Mouse (Mus musculus) liver, postnatal 0 days (tissue): ENCODE measurements around the gene Ap3d1. TPM values are rescaled to one million over a fixed set of nuclear protein-coding genes. Genes with fewer than 3 reads are reported as not detected.
A peak's percentile ranks its signal among the peaks of the same experiment; 100 is the strongest.

Experiments used
- ATAC-seq: fragments of 200-750 bp; cut with Nextera tagmentation; 2 replicates; pipeline ENCODE4 v1.8.0; 2017; ENCODE audit warnings: mild to moderate bottlenecking, moderate library complexity
- DNase-seq: peaks from one replicate; pipeline ENCODE4 v3.0.0-alpha.2; 2016
- H3K27ac ChIP-seq: fragments of 300-500 bp; sonication (generic); 2 replicates; pipeline ENCODE4 v1.5.1; 2014; ENCODE audit warnings: antibody characterized with exemption, moderate library complexity, mild to moderate bottlenecking, low read depth
- H3K27me3 ChIP-seq: fragments of 300-500 bp; sonication (generic); 2 replicates; pipeline ENCODE4 v1.6.1; 2014; ENCODE audit warnings: low read length, control low read depth, mixed read lengths; ENCODE audit not compliant: insufficient read depth
- H3K36me3 ChIP-seq: fragments of 300-500 bp; sonication (generic); replicated peaks from 2 replicates; pipeline ENCODE4 v1.6.1; 2014; ENCODE audit warnings: mild to moderate bottlenecking, control low read depth, low read length, moderate library complexity, mixed read lengths; ENCODE audit not compliant: insufficient read depth
- H3K4me1 ChIP-seq: fragments of 300-500 bp; sonication (generic); 2 replicates; pipeline ENCODE4 v1.6.1; 2014; ENCODE audit warnings: antibody characterized with exemption, mild to moderate bottlenecking, control low read depth; ENCODE audit not compliant: insufficient read depth
- H3K4me2 ChIP-seq: fragments of 300-500 bp; sonication (generic); 2 replicates; pipeline ENCODE4 v1.6.1; 2014; ENCODE audit warnings: low read depth, mild to moderate bottlenecking, low read length, moderate library complexity, mixed read lengths
- H3K4me3 ChIP-seq: fragments of 300-500 bp; sonication (generic); 2 replicates; pipeline ENCODE4 v1.5.1; 2014; ENCODE audit warnings: low read depth, low read length
- H3K9ac ChIP-seq: fragments of 300-500 bp; sonication (generic); replicated peaks from 2 replicates; pipeline ENCODE4 v1.6.1; 2014; ENCODE audit warnings: mild to moderate bottlenecking, moderate library complexity
- H3K9me3 ChIP-seq: fragments of 300-500 bp; sonication (generic); 2 replicates; pipeline ENCODE4 v1.6.1; 2016; ENCODE audit warnings: mild to moderate bottlenecking, control low read depth, low read length, mixed read lengths
- CTCF ChIP-seq: sonication (generic); IDR thresholded peaks from 2 replicates; pipeline ENCODE4 v1.5.1; 2016; ENCODE audit warnings: antibody characterized with exemption, low read depth
- EP300 ChIP-seq: IDR thresholded peaks from 2 replicates; pipeline ENCODE4 v1.6.1; 2016; ENCODE audit warnings: antibody characterized with exemption, low read depth, mild to moderate bottlenecking
- WGBS: fragments of 180-500 bp; shearing (Covaris S2); extraction: QIAGEN DNeasy Blood & Tissue Kit; methylation state at CpG from one replicate; pipeline ENCODE4 v1.1.7; 2014; ENCODE audit not compliant: insufficient replicate concordance; 5-methylcytosine and 5-hydroxymethylcytosine counted together
- polyA plus RNA-seq: library from polyadenylated mRNA; unstranded; fragments of >200 nt; fragmentation: Nextera tagmentation; extraction: Ambion mirVana; gene quantifications from 2 replicates; pipeline ENCODE4 v1.2.1, GENCODE M21; 2015

The Ap3d1 gene
- 16.4 and 19.0 TPM in 2 replicates for polyA plus RNA-seq

DNA sequence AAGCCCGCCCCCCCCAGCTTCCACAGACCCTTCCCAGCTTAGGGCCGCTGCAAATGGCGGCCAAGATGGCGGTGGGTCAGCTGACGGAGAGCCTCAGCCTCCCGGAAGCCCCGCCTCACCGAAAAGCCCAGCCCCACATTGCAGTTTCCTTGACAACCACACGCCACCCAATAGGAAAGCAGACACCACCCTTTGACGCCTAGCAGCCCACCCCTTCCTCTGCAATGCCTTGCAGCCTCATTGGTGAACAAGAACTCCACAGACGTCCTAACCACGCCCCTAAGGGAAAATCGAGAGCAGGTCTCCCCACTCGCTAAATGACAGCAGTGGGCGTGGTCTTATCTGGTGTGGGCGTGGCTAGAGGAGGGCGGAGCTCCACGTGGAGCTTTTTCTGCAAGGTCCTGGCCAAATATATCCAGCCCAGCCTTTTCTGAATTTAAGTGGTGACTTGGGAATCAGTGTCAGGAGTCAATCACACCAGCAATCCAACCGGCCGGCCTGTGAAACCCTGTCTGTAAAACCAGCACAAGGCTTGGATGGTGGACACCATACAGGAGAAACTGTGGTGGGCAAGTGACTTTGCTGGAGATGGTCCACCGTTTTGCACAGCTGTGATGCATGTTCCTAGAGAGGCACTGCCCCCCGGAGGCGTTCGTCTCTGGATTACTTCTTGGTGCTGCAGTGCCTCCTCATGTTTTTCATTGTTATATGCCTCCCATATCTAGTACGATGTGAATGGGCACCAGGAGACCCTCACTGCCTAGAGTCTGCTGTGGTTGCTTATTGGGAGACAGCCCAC lies at the start of gene Ap3d1:
Gene Ap3d1, minus strand, starts transcription at position 85 of the 799 bp plus-strand sequence.
- Histone ChIP-seq H3K4me2 (peak within 1 kb of the TSS; percentile 90), H3K27ac (peak within 1 kb of the TSS; percentile 75), H3K4me1 (peaks cover 42% of the 10 kb centered on the region), H3K9ac (peak within 1 kb of the TSS; percentile 97), H3K4me3 (peak within 1 kb of the TSS; percentile 99), H3K36me3 (0 out of 2 replicates have a peak, but pooled peaks cover 1% of the 10 kb centered on the region), H3K9me3 (no peaks in the 10 kb centered on the region), H3K27me3 (no peaks in the 10 kb centered on the region)
- ATAC-seq (peak; percentile 99), DNase-seq (peak; percentile 97)
- 2% methylated on average over 23 of the region's 25 CpGs for WGBS
- TF ChIP-seq EP300 (no peak), CTCF (no peak; the same call in 1 of the 2 replicates)

GRCm38 (mm10) chr10:80791476-80792174 lies 49.6 kb upstream of the Ap3d1 start:
- no peak for TF ChIP-seq EP300
- no peak for TF ChIP-seq CTCF
- H3K4me2 ChIP-seq = no peak overlapping the region
- ATAC-seq (no peak), DNase-seq (no peak)
- 77% methylated on average over 33 of the region's 33 CpGs for WGBS
- no peak overlapping the region for H3K27ac ChIP-seq
- no peaks in the 10 kb centered on the region for H3K27me3 ChIP-seq
- peaks cover 3% of the 10 kb centered on the region for H3K4me1 ChIP-seq
- no peak overlapping the region for H3K9ac ChIP-seq
- H3K36me3 ChIP-seq = peaks cover 88% of the 10 kb centered on the region
- H3K9me3 ChIP-seq = no peaks in the 10 kb centered on the region
- no peak overlapping the region for H3K4me3 ChIP-seq

GRCm38 (mm10) chr10:80790761-80791404 lies 48.8 kb upstream of the Ap3d1 start:
- 84% methylated on average over 19 of the region's 19 CpGs for WGBS
- no peak for DNase-seq
- Histone ChIP-seq H3K36me3 (peaks cover 89% of the 10 kb centered on the region), H3K27me3 (no peaks in the 10 kb centered on the region), H3K4me1 (no peaks in the 10 kb centered on the region), H3K4me2 (no peak overlapping the region), H3K27ac (no peak overlapping the region), H3K9ac (no peak overlapping the region), H3K9me3 (no peaks in the 10 kb centered on the region), H3K4me3 (no peak overlapping the region)
- ATAC-seq = no peak
- TF ChIP-seq EP300 = no peak
- TF ChIP-seq CTCF = no peak

DNA sequence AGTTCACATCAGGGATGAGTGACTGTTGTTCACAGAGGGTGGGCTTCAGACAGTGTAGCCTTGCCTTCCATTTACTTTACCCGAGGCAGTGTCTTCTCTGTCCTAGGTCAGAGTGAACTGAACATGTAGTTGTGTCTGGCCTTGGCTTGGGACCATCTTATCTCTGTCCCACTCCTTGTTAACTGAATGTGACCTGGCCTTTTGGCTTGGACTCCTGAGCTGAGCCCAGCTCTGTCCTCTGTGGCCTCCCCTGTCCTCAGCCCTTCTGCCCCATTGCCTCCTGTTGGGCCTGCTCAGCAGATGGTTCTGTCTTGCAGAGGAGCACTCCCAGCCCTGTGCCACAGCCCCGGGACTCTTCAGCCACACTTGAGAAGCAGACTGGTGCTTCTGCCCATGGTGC lies 45.5 kb upstream of the Ap3d1 start:
- H3K27ac ChIP-seq = no peak overlapping the region
- 69% methylated on average over 2 of the region's 2 CpGs for WGBS
- H3K36me3 ChIP-seq = peaks cover 91% of the 10 kb centered on the region
- H3K9ac ChIP-seq = no peak overlapping the region
- no peaks in the 10 kb centered on the region for H3K9me3 ChIP-seq
- ATAC-seq = no peak
- no peak for DNase-seq
- H3K4me1 ChIP-seq = no peaks in the 10 kb centered on the region
- no peaks in the 10 kb centered on the region for H3K27me3 ChIP-seq
- no peak overlapping the region for H3K4me3 ChIP-seq
- no peak for TF ChIP-seq EP300
- no peak for TF ChIP-seq CTCF
- no peak overlapping the region for H3K4me2 ChIP-seq

GRCm38 (mm10) chr10:80785963-80786362 lies 43.9 kb upstream of the Ap3d1 start:
- 95% methylated on average over 11 of the region's 11 CpGs for WGBS
- TF ChIP-seq CTCF = no peak
- TF ChIP-seq EP300 = no peak
- no peaks in the 10 kb centered on the region for H3K4me1 ChIP-seq
- H3K4me3 ChIP-seq = no peak overlapping the region
- peaks cover 94% of the 10 kb centered on the region for H3K36me3 ChIP-seq
- H3K4me2 ChIP-seq = no peak overlapping the region
- DNase-seq = no peak
- no peak overlapping the region for H3K9ac ChIP-seq
- H3K9me3 ChIP-seq = no peaks in the 10 kb centered on the region
- H3K27me3 ChIP-seq = no peaks in the 10 kb centered on the region
- ATAC-seq = no peak
- H3K27ac ChIP-seq = no peak overlapping the region

GRCm38 (mm10) chr10:80784871-80785270 lies 42.8 kb upstream of the Ap3d1 start:
- no peak overlapping the region for H3K4me3 ChIP-seq
- 90% methylated on average over 12 of the region's 12 CpGs for WGBS
- H3K9me3 ChIP-seq = no peaks in the 10 kb centered on the region
- DNase-seq = no peak
- ATAC-seq = no peak
- no peak overlapping the region for H3K9ac ChIP-seq
- H3K4me1 ChIP-seq = no peaks in the 10 kb centered on the region
- TF ChIP-seq CTCF = no peak
- TF ChIP-seq EP300 = no peak
- H3K27ac ChIP-seq = no peak overlapping the region
- peaks cover 93% of the 10 kb centered on the region for H3K36me3 ChIP-seq
- no peaks in the 10 kb centered on the region for H3K27me3 ChIP-seq
- H3K4me2 ChIP-seq = no peak overlapping the region
